Mouse (Mus musculus) hindbrain, postnatal 0 days (tissue): ENCODE results near the gene Pstk. TPM values are rescaled to one million over a fixed set of nuclear protein-coding genes. Genes with fewer than 3 reads are reported as not detected.

Experiments used
- ATAC-seq: fragments of 200-750 bp; cut with Nextera tagmentation; 2 replicates; pipeline ENCODE4 v1.8.0; 2017; ENCODE audit warnings: mild to moderate bottlenecking, moderate TSS enrichment, moderate library complexity
- DNase-seq: peaks from one replicate; pipeline ENCODE4 v3.0.0-alpha.2; 2015; ENCODE audit warnings: low spot score
- H3K27ac ChIP-seq: fragments of 300-500 bp; sonication (generic); 2 replicates; pipeline ENCODE4 v1.5.1; 2014; ENCODE audit warnings: mild to moderate bottlenecking
- H3K27me3 ChIP-seq: fragments of 300-500 bp; sonication (generic); 2 replicates; pipeline ENCODE4 v1.6.1; 2014; ENCODE audit warnings: low read length, mixed read lengths; ENCODE audit not compliant: insufficient read depth
- H3K36me3 ChIP-seq: fragments of 300-500 bp; sonication (generic); 2 replicates; pipeline ENCODE4 v1.6.1; 2014; ENCODE audit warnings: low read length, mixed read lengths; ENCODE audit not compliant: insufficient read depth
- H3K4me1 ChIP-seq: fragments of 300-500 bp; sonication (generic); 2 replicates; pipeline ENCODE4 v1.6.1; 2014; ENCODE audit warnings: antibody characterized with exemption, low read length, mixed read lengths; ENCODE audit not compliant: insufficient read depth
- H3K4me2 ChIP-seq: fragments of 300-500 bp; sonication (generic); 2 replicates; pipeline ENCODE4 v1.6.1; 2014; ENCODE audit warnings: low read depth, mild to moderate bottlenecking, low read length, moderate library complexity, mixed read lengths
- H3K4me3 ChIP-seq: fragments of 300-500 bp; sonication (generic); 2 replicates; pipeline ENCODE4 v1.5.1; 2014; ENCODE audit warnings: low read length
- H3K9ac ChIP-seq: fragments of 300-500 bp; sonication (generic); replicated peaks from 2 replicates; pipeline ENCODE4 v1.6.1; 2014; ENCODE audit warnings: mild to moderate bottlenecking, low read length, moderate library complexity, mixed read lengths
- H3K9me3 ChIP-seq: fragments of 300-500 bp; sonication (generic); 2 replicates; pipeline ENCODE4 v1.6.1; 2016; ENCODE audit warnings: low read length, mixed read lengths
- CTCF ChIP-seq: IDR thresholded peaks from 2 replicates; pipeline ENCODE4 v1.5.1; 2016; ENCODE audit warnings: antibody characterized with exemption, control low read depth, low read depth
- WGBS: fragments of 180-500 bp; shearing (Covaris S2); extraction: QIAGEN DNeasy Blood & Tissue Kit; methylation state at CpG from one replicate; pipeline ENCODE4 v1.1.7; 2014; 5-methylcytosine and 5-hydroxymethylcytosine counted together
- polyA plus RNA-seq: library from polyadenylated mRNA; unstranded; fragments of >200 nt; fragmentation: Nextera tagmentation; extraction: Ambion mirVana; gene quantifications from 2 replicates; pipeline ENCODE4 v1.2.1, GENCODE M21; 2015
- total RNA-seq: library from RNA; depleted of rRNA; stranded (reverse); fragments of >200 nt; gene quantifications from 2 replicates; pipeline ENCODE4 v1.2.3, GENCODE M21; 2014; rRNA removed

The Pstk gene
- total RNA-seq, result 39.9 and 52.5 TPM in 2 replicates
- polyA plus RNA-seq, result 53.5 and 55.8 TPM in 2 replicates

DNA sequence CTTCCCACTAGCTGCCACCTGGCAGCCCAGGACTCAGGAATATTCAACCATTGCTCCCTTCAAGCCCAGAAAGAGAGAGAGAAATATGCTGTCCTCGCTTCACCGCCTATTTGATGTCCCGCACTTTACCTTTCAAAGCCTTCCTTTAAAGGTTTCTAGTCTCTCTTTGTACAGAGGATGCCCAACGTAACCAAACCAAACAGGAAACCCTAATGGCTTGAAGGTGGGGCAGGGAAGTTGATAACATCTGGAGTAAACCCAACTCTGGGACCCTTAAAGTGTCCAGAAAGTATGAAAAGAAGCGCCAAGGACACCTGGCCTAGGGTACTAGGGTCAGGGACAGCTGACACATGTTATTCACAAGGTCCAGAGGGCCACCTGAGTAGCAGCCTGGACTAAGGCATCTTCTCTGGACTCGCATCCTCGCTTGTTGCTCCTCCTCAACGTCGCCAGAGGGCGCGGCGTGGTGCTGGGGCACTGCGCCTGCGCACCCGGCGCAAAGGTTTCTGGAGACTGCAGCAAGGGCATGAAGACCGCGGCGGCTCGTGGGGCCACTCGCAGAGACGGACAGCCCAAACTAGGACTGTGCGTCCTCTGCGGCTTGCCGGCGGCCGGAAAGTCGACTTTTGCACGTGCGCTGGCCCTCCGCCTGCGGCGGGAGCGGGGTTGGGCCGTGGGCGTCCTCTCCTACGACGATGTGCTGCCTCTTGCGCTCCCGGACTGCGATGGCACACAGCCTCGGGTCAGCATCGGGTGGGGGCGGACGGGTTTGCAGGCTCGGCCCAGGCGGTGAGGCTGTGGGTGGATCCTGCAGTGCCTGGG lies at the start of gene Pstk:
Pstk (plus strand) TSS at position 494 of the 822 bp plus-strand sequence.
- Histone ChIP-seq H3K27ac (peak within 1 kb of the TSS; percentile 93), H3K27me3 (no peaks in the 10 kb centered on the region), H3K36me3 (no peaks in the 10 kb centered on the region), H3K4me1 (peaks cover 7% of the 10 kb centered on the region; the same call in 1 of the 2 replicates), H3K9ac (peak within 1 kb of the TSS; percentile 82), H3K9me3 (no peaks in the 10 kb centered on the region), H3K4me2 (peak within 1 kb of the TSS; percentile 69), H3K4me3 (peak within 1 kb of the TSS; percentile 71)
- ATAC-seq (peak; percentile 98), DNase-seq (peak; percentile 93)
- 5% methylated on average over 47 of the region's 47 CpGs for WGBS
- TF ChIP-seq CTCF, result peak; percentile 91

DNA sequence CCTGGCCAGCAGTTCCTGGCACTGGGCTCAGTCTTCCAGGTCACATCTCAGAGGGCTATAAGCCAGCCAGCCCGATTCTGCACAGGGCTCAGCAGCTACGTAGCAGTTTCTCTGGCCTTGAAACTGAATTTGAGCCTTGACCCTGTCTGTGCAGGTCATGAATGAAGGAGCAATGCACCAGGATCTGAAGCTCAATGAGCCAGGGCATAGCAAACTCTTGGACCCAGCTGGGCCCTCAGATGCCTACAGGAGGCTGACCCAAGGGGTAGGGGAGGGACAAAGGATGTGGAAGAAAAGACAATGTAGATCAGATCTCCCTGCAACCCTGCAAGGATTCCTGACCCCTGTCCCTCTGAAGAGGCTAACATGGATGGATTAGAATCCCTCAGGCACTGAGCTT lies 48.7 kb upstream of the Pstk start, which contains the start of gene Cuzd1:
Cuzd1 (minus strand) TSS at position 101 of the 400 bp plus-strand sequence.
- Histone ChIP-seq H3K4me2 (no peak within 1 kb of the TSS), H3K9me3 (no peaks in the 10 kb centered on the region), H3K27ac (no peak within 1 kb of the TSS), H3K27me3 (no peaks in the 10 kb centered on the region), H3K4me3 (no peak within 1 kb of the TSS), H3K4me1 (no peaks in the 10 kb centered on the region), H3K9ac (no peak within 1 kb of the TSS), H3K36me3 (no peaks in the 10 kb centered on the region)
- ATAC-seq (no peak), DNase-seq (no peak)
- 63% methylated on average over 2 of the region's 2 CpGs for WGBS
- no peak for TF ChIP-seq CTCF

DNA sequence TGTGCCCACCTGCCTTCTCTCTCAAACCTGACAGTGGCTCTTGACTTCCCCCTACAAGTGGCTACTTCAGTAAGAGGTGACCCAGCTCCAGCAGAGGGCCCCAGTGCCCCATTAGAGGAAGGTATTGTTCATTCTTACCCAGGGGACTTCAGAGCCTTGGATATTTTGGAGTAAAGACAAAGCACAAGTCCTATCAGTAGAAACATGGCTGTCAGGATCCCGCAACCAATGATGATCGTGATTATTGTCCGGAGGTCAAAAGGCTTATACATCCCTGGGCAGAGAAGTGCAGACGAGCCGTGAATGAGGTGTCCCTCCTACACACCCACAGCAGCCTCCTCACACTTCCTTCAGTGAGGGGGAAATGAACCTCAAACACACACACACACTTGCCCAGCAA lies 43.9 kb upstream of the Pstk start:
- no peak overlapping the region for H3K9ac ChIP-seq
- DNase-seq (no peak), ATAC-seq (no peak)
- no peaks in the 10 kb centered on the region for H3K36me3 ChIP-seq
- WGBS, result 92% methylated on average over 5 of the region's 5 CpGs
- H3K4me1 ChIP-seq, result no peaks in the 10 kb centered on the region
- H3K27me3 ChIP-seq, result no peaks in the 10 kb centered on the region
- no peak overlapping the region for H3K4me2 ChIP-seq
- no peak overlapping the region for H3K4me3 ChIP-seq
- TF ChIP-seq CTCF, result no peak
- no peak overlapping the region for H3K27ac ChIP-seq
- H3K9me3 ChIP-seq, result no peaks in the 10 kb centered on the region

- WGBS, result 88% methylated on average over 5 of the region's 5 CpGs
- H3K4me2 ChIP-seq, result no peak within 1 kb of the TSS
- no peaks in the 10 kb centered on the region for H3K36me3 ChIP-seq
- H3K4me3 ChIP-seq, result no peak within 1 kb of the TSS
- ATAC-seq (no peak), DNase-seq (no peak)
- H3K27me3 ChIP-seq, result no peaks in the 10 kb centered on the region
- H3K4me1 ChIP-seq, result no peaks in the 10 kb centered on the region
- H3K9ac ChIP-seq, result no peak within 1 kb of the TSS
- TF ChIP-seq CTCF, result no peak
- H3K27ac ChIP-seq, result no peak within 1 kb of the TSS
- no peaks in the 10 kb centered on the region for H3K9me3 ChIP-seq
Measured at GRCm38 (mm10) chr7:131329416-131329815, 41.5 kb upstream of the Pstk start, which contains the start of gene Fam24b. Fam24b (minus strand) TSS chr7:131329516.

DNA sequence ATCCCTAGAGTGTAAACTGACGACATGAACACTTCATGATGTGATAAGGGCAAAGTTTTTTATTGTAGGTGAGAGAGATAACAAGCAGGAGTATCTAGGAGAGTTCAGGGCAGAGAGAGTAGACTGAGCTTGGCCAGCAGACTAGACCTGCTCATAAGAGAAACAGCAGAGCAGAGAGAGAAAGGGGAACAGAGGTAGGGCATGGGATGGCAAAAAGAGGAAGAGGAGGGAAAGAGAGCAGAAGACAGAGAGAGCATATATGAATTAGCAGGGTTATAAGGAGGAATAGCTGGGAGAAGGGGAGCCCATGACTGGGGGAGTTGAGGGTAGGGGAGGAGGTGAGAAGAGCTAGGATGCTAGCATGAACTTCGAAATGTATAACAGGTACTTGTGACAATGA lies 39.3 kb upstream of the Pstk start:
- WGBS, result 87% methylated on average over 2 of the region's 2 CpGs
- no peak for DNase-seq
- H3K36me3 ChIP-seq, result no peaks in the 10 kb centered on the region
- no peak overlapping the region for H3K4me2 ChIP-seq
- H3K4me3 ChIP-seq, result no peak overlapping the region
- H3K9me3 ChIP-seq, result no peaks in the 10 kb centered on the region
- no peaks in the 10 kb centered on the region for H3K4me1 ChIP-seq
- no peaks in the 10 kb centered on the region for H3K27me3 ChIP-seq
- no peak for TF ChIP-seq CTCF
- no peak overlapping the region for H3K9ac ChIP-seq
- H3K27ac ChIP-seq, result no peak overlapping the region
- no peak for ATAC-seq

DNA sequence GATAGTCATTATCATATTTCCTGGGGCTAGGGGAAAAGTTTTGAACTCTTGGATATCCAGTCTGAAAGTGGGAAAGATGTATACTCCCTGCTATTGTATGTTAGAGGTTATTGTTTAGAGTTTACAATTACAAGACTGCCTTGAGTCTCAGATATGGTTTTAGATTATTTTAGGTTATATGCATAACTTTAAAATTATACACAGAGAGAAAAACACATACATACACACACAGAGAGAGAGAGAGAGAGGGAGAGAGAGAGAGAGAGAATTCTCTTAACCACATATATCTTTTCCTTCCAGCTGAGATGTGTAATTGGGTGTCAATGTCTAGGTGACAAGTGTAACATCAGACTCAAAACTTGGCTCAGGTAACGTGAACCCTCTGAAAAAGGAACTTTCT lies 37.4 kb upstream of the Pstk start, which contains the start of gene Fam24a:
Fam24a (plus strand) TSS at position 301 of the 400 bp plus-strand sequence.
- 51% methylated on average over 1 of the region's 1 CpGs for WGBS
- no peak within 1 kb of the TSS for H3K4me3 ChIP-seq
- H3K36me3 ChIP-seq, result no peaks in the 10 kb centered on the region
- no peak within 1 kb of the TSS for H3K4me2 ChIP-seq
- DNase-seq (no peak), ATAC-seq (no peak)
- H3K27me3 ChIP-seq, result no peaks in the 10 kb centered on the region
- H3K27ac ChIP-seq, result no peak within 1 kb of the TSS
- no peaks in the 10 kb centered on the region for H3K4me1 ChIP-seq
- no peaks in the 10 kb centered on the region for H3K9me3 ChIP-seq
- TF ChIP-seq CTCF, result no peak
- no peak within 1 kb of the TSS for H3K9ac ChIP-seq
